Mouse (Mus musculus) erythroblast, embryonic 14.5 days (primary cell): ENCODE measurements around the gene Rabif. TPM values are rescaled to one million over a fixed set of nuclear protein-coding genes. Genes with fewer than 3 reads are reported as not detected.
A peak's percentile ranks its signal among the peaks of the same experiment; 100 is the strongest.
"Not testable (repeated sequence)": the region's sequence is repeated elsewhere in the genome, so short reads cannot be mapped to it uniquely, and the experiment has no call there.

ENCODE experiments used
- H3K27me3 ChIP-seq: 2 replicates; pipeline ENCODE4 v1.6.1; 2012; ENCODE audit warnings: inconsistent platforms; ENCODE audit not compliant: control insufficient read depth
- H3K36me3 ChIP-seq: 2 replicates; pipeline ENCODE4 v1.6.1; 2012; ENCODE audit warnings: mild to moderate bottlenecking, inconsistent platforms; ENCODE audit not compliant: control insufficient read depth
- H3K4me1 ChIP-seq: 2 replicates; pipeline ENCODE4 v1.6.1; 2012; ENCODE audit warnings: inconsistent platforms; ENCODE audit not compliant: control insufficient read depth
- H3K4me3 ChIP-seq: replicated peaks from 2 replicates; pipeline ENCODE3; 2012; ENCODE audit warnings: moderate library complexity, mild to moderate bottlenecking, inconsistent platforms
- H3K9me3 ChIP-seq: 2 replicates; pipeline ENCODE4 v1.6.1; 2012; ENCODE audit warnings: low read length, inconsistent platforms, mixed read lengths; ENCODE audit not compliant: control insufficient read depth
- GATA1 ChIP-seq: IDR thresholded peaks from 2 replicates; pipeline ENCODE4 v1.6.1; 2012; ENCODE audit warnings: low read length, inconsistent platforms, mixed read lengths
- TAL1 ChIP-seq: IDR thresholded peaks from 3 replicates; pipeline ENCODE4 v1.6.1; 2012; ENCODE audit warnings: low read length, inconsistent platforms, mixed read lengths
- polyA plus RNA-seq: library from polyadenylated mRNA; stranded (reverse); fragments of >175 nt; gene quantifications from 2 replicates; pipeline ENCODE4 v1.2.3, GENCODE M21; 2012

Gene Rabif
- polyA plus RNA-seq, 1 experiment: 0.37 TPM

DNA sequence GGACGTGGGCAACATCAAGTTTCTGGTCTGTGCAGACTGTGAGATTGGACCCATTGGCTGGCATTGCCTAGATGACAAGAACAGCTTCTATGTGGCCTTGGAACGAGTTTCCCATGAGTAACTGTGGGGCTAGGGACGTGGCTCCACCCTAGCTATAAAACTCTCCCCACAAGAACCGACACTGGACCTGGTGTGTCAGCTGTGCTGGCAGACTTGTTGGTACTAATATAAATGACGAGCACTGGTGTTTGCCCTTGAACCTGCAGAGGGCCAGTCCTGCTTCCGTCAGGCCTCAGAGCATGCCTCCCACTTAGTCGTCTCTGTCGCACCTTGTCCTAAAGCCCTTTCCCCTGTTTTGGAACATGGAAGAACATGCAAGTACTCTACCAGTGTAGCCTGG, 11.8 kb downstream of the Rabif start:
- no peaks in the 10 kb centered on the region for H3K9me3 ChIP-seq

GRCm38 (mm10) chr1:134510018-134510417, 15.6 kb downstream of the Rabif start:
- Histone ChIP-seq H3K27me3 (peaks cover 33% of the 10 kb centered on the region), H3K4me3 (no peak overlapping the region), H3K36me3 (peaks cover 39% of the 10 kb centered on the region), H3K4me1 (peaks cover 10% of the 10 kb centered on the region), H3K9me3 (no peaks in the 10 kb centered on the region)
- TF ChIP-seq TAL1: no peak
- no peak for TF ChIP-seq GATA1

More for the DNA sequence above, 11.8 kb downstream of the Rabif start:
- no peak overlapping the region for H3K4me3 ChIP-seq
- H3K36me3 ChIP-seq: peaks cover 57% of the 10 kb centered on the region
- TF ChIP-seq TAL1: no peak
- TF ChIP-seq GATA1: no peak
- H3K4me1 ChIP-seq: peaks cover 2% of the 10 kb centered on the region; the same call in 1 of the 2 replicates
- no peaks in the 10 kb centered on the region for H3K27me3 ChIP-seq

- Histone ChIP-seq H3K27me3 (peaks cover 39% of the 10 kb centered on the region), H3K4me3 (no peak overlapping the region), H3K4me1 (peaks cover 9% of the 10 kb centered on the region), H3K9me3 (no peaks in the 10 kb centered on the region), H3K36me3 (peaks cover 19% of the 10 kb centered on the region)
- TF ChIP-seq GATA1: no peak
- no peak for TF ChIP-seq TAL1
Measured at GRCm38 (mm10) chr1:134512183-134512582, 17.7 kb downstream of the Rabif start.

DNA sequence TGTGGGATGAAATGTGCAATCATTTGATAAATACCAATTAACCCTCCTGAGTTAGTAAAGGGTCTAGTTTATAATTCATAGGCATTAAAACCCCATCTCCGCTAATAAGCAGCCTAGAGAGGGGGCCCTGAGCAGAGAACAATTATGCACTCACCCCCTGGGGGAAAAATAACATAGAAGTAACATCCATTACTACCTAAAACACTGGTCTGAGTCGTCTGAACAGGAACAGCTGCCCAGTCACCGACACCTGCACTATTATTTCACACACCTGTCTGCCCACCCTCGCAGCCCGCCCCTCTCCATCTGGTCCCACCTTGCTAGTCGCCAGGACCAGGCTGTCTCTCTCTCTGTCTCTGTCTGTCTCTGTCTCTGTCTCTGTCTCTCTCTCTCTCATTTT, 18.1 kb downstream of the Rabif start:
- no peak overlapping the region for H3K4me3 ChIP-seq
- TF ChIP-seq GATA1: no peak
- no peak for TF ChIP-seq TAL1
- peaks cover 9% of the 10 kb centered on the region for H3K4me1 ChIP-seq
- H3K9me3 ChIP-seq: no peaks in the 10 kb centered on the region
- H3K36me3 ChIP-seq: peaks cover 14% of the 10 kb centered on the region
- peaks cover 39% of the 10 kb centered on the region for H3K27me3 ChIP-seq

DNA sequence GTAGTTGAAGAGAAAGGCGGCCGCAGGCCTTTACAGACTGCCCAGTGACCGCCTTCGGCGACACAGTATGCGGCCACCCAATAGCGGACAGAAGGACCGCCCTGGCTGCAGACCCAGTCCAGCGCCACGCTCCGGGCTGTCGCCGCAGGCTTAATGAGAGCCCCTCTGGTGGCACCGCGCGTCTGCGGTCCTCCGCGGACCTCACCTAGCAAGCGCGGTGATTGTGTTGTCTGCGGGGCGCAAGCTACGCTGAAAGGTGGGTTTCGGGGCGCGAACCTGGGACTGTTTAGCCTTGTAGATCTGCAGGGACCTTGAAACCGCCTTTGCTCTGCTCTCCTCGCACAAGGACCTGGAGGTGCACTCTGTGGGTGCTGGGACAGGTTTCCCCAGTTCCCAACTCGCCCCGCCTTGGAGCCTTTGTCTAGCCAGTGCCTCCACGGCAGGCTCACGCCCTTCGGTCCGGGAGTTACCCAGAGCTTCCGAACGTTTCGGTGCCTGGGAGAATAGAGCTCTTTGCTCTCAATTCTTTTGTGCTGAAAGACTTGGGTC, 18.9 kb downstream of the Rabif start:
- Histone ChIP-seq H3K27me3 (peaks cover 39% of the 10 kb centered on the region), H3K36me3 (peaks cover 6% of the 10 kb centered on the region), H3K4me3 (peak overlapping the region; percentile 48), H3K9me3 (no peaks in the 10 kb centered on the region), H3K4me1 (peaks cover 9% of the 10 kb centered on the region)
- TF ChIP-seq GATA1: no peak
- no peak for TF ChIP-seq TAL1

DNA sequence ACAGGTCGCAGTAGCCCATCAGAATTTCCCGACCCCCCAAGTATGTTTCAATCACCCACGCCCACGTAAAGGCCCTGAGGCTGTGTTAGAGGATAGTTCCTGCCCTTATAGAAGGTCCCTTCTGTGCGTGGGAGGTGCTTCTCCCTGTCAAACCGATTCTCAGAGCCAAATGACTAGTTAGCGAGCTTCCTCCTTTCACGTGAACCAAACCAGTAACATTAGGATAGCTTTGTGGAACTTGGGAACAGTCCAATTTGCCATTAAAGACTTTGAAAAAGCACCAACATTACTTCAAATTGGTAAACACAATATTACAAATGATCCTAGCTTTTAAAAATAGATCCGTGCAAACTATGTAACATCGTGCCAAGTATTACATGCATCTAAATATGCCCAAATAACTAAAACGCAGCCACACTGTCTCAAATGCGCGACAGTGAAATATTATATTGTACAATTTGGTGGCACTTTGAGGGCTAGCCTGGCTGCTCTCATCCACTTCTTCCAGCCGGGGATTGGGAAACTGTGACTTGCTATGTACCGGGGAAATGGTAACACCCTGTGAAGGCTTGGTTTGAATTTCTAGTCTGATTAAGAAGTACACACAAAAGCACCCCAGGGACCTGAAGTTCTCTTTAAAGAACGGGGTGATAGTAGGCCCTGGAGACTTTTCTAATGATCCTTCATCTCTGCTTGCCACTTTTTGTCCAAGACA, 19.6 kb downstream of the Rabif start:
- Histone ChIP-seq H3K4me1 (peaks cover 13% of the 10 kb centered on the region), H3K27me3 (peaks cover 39% of the 10 kb centered on the region), H3K9me3 (no peaks in the 10 kb centered on the region), H3K36me3 (peaks cover 6% of the 10 kb centered on the region), H3K4me3 (peak overlapping the region; percentile 48)
- TF ChIP-seq GATA1 (no peak), TAL1 (no peak)

DNA sequence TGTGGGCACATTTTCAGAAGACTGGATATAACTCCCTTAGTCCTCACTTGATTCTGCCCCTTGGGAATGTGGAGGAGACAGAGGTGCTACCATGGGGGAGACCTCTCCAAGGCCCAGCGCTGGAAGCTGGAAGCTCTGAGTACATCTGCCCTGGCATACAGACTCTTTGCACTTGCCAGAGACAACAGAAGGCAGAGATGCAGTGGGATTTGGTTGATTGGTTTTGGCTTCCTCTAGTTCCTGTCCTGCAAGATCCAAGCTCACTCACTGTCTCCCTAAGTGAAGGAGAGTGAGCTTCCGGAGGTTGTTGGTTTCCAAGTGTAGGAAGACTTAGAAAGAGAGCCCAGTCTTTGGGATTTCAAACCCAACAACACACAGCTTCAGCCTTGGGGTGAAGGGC, 21.4 kb downstream of the Rabif start:
- H3K4me1 ChIP-seq: peaks cover 27% of the 10 kb centered on the region
- no peaks in the 10 kb centered on the region for H3K36me3 ChIP-seq
- no peak overlapping the region for H3K4me3 ChIP-seq
- H3K27me3 ChIP-seq: peaks cover 39% of the 10 kb centered on the region
- TF ChIP-seq GATA1 (no peak), TAL1 (no peak)
- H3K9me3 ChIP-seq: no peaks in the 10 kb centered on the region

- peaks cover 39% of the 10 kb centered on the region for H3K27me3 ChIP-seq
- no peaks in the 10 kb centered on the region for H3K36me3 ChIP-seq
- H3K4me3 ChIP-seq: no peak overlapping the region
- TF ChIP-seq TAL1 (no peak), GATA1 (no peak)
- no peaks in the 10 kb centered on the region for H3K9me3 ChIP-seq
- H3K4me1 ChIP-seq: peaks cover 32% of the 10 kb centered on the region
Measured at GRCm38 (mm10) chr1:134516491-134517198, 22.2 kb downstream of the Rabif start.

DNA sequence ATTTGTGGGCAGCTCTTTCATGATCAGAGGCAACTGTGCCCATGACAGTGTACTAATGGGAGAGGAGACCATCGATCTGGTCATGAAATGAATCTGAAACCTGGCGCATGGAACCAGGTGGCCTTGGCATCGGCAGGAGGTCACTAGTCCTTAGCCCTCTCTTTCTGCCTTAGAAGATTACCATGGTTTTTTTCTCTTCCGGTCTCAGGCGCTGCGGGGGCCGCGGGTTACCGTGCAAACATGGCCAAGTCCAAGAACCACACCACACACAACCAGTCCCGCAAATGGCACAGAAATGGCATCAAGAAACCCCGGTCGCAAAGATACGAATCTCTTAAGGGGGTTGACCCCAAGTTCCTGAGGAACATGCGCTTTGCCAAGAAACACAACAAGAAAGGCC, 23.4 kb downstream of the Rabif start:
- not testable (repeated sequence) for H3K4me3 ChIP-seq, H3K36me3 ChIP-seq
- peaks cover 34% of the 10 kb centered on the region for H3K4me1 ChIP-seq

More for the DNA sequence above, 23.4 kb downstream of the Rabif start:
- peaks cover 27% of the 10 kb centered on the region for H3K27me3 ChIP-seq
- H3K9me3 ChIP-seq: not testable (repeated sequence)
